Mouse (Mus musculus) ES-E14 (cell line): Measurements from ENCODE around the gene Rnase10. TPM values are rescaled to one million over a fixed set of nuclear protein-coding genes. Genes with fewer than 3 reads are reported as not detected.
"Not testable (repeated sequence)": the region's sequence is repeated elsewhere in the genome, so short reads cannot be mapped to it uniquely, and the experiment has no call there.

ENCODE experiments used
- DNase-seq: peaks from one replicate; pipeline ENCODE4 v3.0.0-alpha.2; 2013; ENCODE audit warnings: low read depth, low spot score
- H3K27ac ChIP-seq: 2 replicates; pipeline ENCODE4 v1.5.1; 2012; ENCODE audit warnings: low read depth, mild to moderate bottlenecking, low read length, moderate library complexity, mixed read lengths; ENCODE audit not compliant: poor library complexity, insufficient read depth, severe bottlenecking
- H3K36me3 ChIP-seq: 2 replicates; pipeline ENCODE4 v1.6.1; 2012; ENCODE audit warnings: mild to moderate bottlenecking, low read length, moderate library complexity, mixed read lengths; ENCODE audit not compliant: control insufficient read depth, poor library complexity, insufficient read depth, severe bottlenecking
- H3K4me1 ChIP-seq, 2 experiments: fragments of 150-350 bp in 1 of 2; sonication (generic) in 1 of 2; 2 replicates each; pipeline ENCODE4 v1.6.1; 2012; ENCODE audit warnings: low read length in 2 of 2, mild to moderate bottlenecking in 1 of 2, mixed read lengths in 1 of 2; ENCODE audit not compliant: control insufficient read depth in 2 of 2, insufficient read depth in 2 of 2, poor library complexity in 1 of 2
- H3K4me3 ChIP-seq, 2 experiments: fragments of 150-350 bp in 1 of 2; sonication (generic) in 1 of 2; 2 replicates each; pipeline ENCODE4 v1.5.1; 2012; ENCODE audit warnings: low read length in 2 of 2, low read depth in 1 of 2, mild to moderate bottlenecking in 1 of 2, mixed read lengths in 1 of 2; ENCODE audit not compliant: insufficient read depth in 1 of 2, poor library complexity in 1 of 2, severe bottlenecking in 1 of 2
- H3K9ac ChIP-seq: 2 replicates; pipeline ENCODE4 v1.6.1; 2012; ENCODE audit warnings: low read depth, mild to moderate bottlenecking, low read length, mixed read lengths; ENCODE audit not compliant: poor library complexity, insufficient read depth, severe bottlenecking
- H3K9me3 ChIP-seq: fragments of 150-350 bp; sonication (generic); 2 replicates; pipeline ENCODE4 v1.6.1; 2012; ENCODE audit warnings: low read depth, mild to moderate bottlenecking, low read length; ENCODE audit not compliant: control insufficient read depth, insufficient read depth
- CHD2 ChIP-seq: IDR thresholded peaks from 2 replicates; pipeline ENCODE4 v1.6.1; 2014; ENCODE audit warnings: mild to moderate bottlenecking, low read depth, low read length, inconsistent platforms
- HCFC1 ChIP-seq: IDR thresholded peaks from 2 replicates; pipeline ENCODE4 v1.6.1; 2012; ENCODE audit warnings: low read length, inconsistent platforms, borderline replicate concordance; ENCODE audit not compliant: insufficient read depth
- MAFK ChIP-seq: IDR thresholded peaks from 2 replicates; pipeline ENCODE4 v1.6.1; 2014; ENCODE audit warnings: mild to moderate bottlenecking, low read depth, low read length, inconsistent platforms; ENCODE audit not compliant: insufficient read depth
- ZC3H11A ChIP-seq: IDR thresholded peaks from 2 replicates; pipeline ENCODE4 v1.6.1; 2012; ENCODE audit warnings: low read depth, mild to moderate bottlenecking, inconsistent platforms, low read length, borderline replicate concordance
- ZNF384 ChIP-seq: IDR thresholded peaks from 2 replicates; pipeline ENCODE4 v1.6.1; 2012; ENCODE audit warnings: low read depth, low read length, inconsistent platforms
- in situ Hi-C, 2 experiments: fragments of 600-800 bp; cut with MboI; formaldehyde crosslinking; loops; one replicate each; pipeline ENCODE4 v1.15.1; 2025; ENCODE audit warnings: low sequenced_read_pairs in 2 of 2, inconsistent platforms in 1 of 2; ENCODE audit not compliant: unreplicated experiment in 2 of 2
- total RNA-seq: library from RNA; depleted of rRNA; stranded (reverse); fragments of 300-350 nt; gene quantifications from 2 replicates; pipeline ENCODE4 v1.2.3, GENCODE M21; 2012

Rnase10 gene
- total RNA-seq, 1 experiment: not detected

- no peak overlapping the region for H3K27ac ChIP-seq
These were observed 563 bp downstream of the Rnase10 start for GRCm38 (mm10) chr14:51007914-51008713.

GRCm38 (mm10) chr14:51008781-51009180 lies 1.2 kb downstream of the Rnase10 start:
- no peak for TF ChIP-seq CHD2
- no peak for TF ChIP-seq MAFK
- TF ChIP-seq ZNF384: no peak
- TF ChIP-seq HCFC1: no peak
- TF ChIP-seq ZC3H11A: no peak
- no peaks in the 10 kb centered on the region for H3K36me3 ChIP-seq
- H3K4me3 ChIP-seq: no peak overlapping the region
- no peaks in the 10 kb centered on the region for H3K4me1 ChIP-seq
- no peak for DNase-seq
- H3K27ac ChIP-seq: no peak overlapping the region
- H3K9me3 ChIP-seq: no peaks in the 10 kb centered on the region
- no peak overlapping the region for H3K9ac ChIP-seq
- in situ Hi-C loops: no loop called here

More at GRCm38 (mm10) chr14:51007914-51008713, 563 bp downstream of the Rnase10 start:
- Histone ChIP-seq H3K9me3 (no peaks in the 10 kb centered on the region), H3K4me3 (no peak overlapping the region), H3K4me1 (no peaks in the 10 kb centered on the region), H3K9ac (no peak overlapping the region), H3K36me3 (no peaks in the 10 kb centered on the region)
- in situ Hi-C loops: no loop called here
- DNase-seq: no peak
- TF ChIP-seq ZC3H11A (no peak), ZNF384 (no peak), MAFK (no peak), CHD2 (no peak), HCFC1 (no peak)

- H3K36me3 ChIP-seq: no peaks in the 10 kb centered on the region
- in situ Hi-C loops: no loop called here
- no peak for TF ChIP-seq CHD2
- no peak for TF ChIP-seq MAFK
- no peak for TF ChIP-seq HCFC1
- no peak for TF ChIP-seq ZC3H11A
- TF ChIP-seq ZNF384: no peak
- DNase-seq: no peak
- H3K9ac ChIP-seq: no peak overlapping the region
- H3K4me3 ChIP-seq: no peak overlapping the region
- H3K9me3 ChIP-seq: no peaks in the 10 kb centered on the region
- no peak overlapping the region for H3K27ac ChIP-seq
- no peaks in the 10 kb centered on the region for H3K4me1 ChIP-seq
These were observed 2.0 kb downstream of the Rnase10 start for GRCm38 (mm10) chr14:51009572-51009971.

GRCm38 (mm10) chr14:51014724-51015123 lies 7.2 kb downstream of the Rnase10 start:
- H3K4me1 ChIP-seq, in situ Hi-C loops, DNase-seq, H3K4me3 ChIP-seq, H3K36me3 ChIP-seq, H3K27ac ChIP-seq, H3K9me3 ChIP-seq, H3K9ac ChIP-seq: not testable (repeated sequence)

GRCm38 (mm10) chr14:51015780-51016179 lies 8.2 kb downstream of the Rnase10 start:
- in situ Hi-C loops: no loop called here
- H3K27ac ChIP-seq: no peak overlapping the region
- no peak for TF ChIP-seq HCFC1
- TF ChIP-seq CHD2: no peak
- TF ChIP-seq ZC3H11A: no peak
- no peak for TF ChIP-seq MAFK
- TF ChIP-seq ZNF384: no peak
- H3K9ac ChIP-seq: no peak overlapping the region
- no peak for DNase-seq
- no peaks in the 10 kb centered on the region for H3K36me3 ChIP-seq
- no peaks in the 10 kb centered on the region for H3K9me3 ChIP-seq
- H3K4me1 ChIP-seq: no peaks in the 10 kb centered on the region
- H3K4me3 ChIP-seq: no peak overlapping the region
